Mouse (Mus musculus) megakaryocyte, adult 5-6 weeks (primary cell): ENCODE results near the gene Selenof. TPM values are rescaled to one million over a fixed set of nuclear protein-coding genes. Genes with fewer than 3 reads are reported as not detected.

Experiments used
- ATAC-seq: 2 replicates; pipeline ENCODE4 v1.8.0; 2016; ENCODE audit warnings: mild to moderate bottlenecking, inconsistent platforms; ENCODE audit not compliant: poor library complexity, severe bottlenecking
- total RNA-seq, 2 experiments: library from RNA; stranded (forward) in 1 of 2; stranded (reverse) in 1 of 2; fragments of 153-499, 151-499 nt in 1 of 2; fragments of 221-1000, 200-1000 nt in 1 of 2; gene quantifications; 2 replicates each; pipeline versions ENCODE4 v1.2.3 to v1.2.4; 2015 to 2017

The Selenof gene
- total RNA-seq, 2 experiments from 2014 or later: 402 to 537 TPM

DNA sequence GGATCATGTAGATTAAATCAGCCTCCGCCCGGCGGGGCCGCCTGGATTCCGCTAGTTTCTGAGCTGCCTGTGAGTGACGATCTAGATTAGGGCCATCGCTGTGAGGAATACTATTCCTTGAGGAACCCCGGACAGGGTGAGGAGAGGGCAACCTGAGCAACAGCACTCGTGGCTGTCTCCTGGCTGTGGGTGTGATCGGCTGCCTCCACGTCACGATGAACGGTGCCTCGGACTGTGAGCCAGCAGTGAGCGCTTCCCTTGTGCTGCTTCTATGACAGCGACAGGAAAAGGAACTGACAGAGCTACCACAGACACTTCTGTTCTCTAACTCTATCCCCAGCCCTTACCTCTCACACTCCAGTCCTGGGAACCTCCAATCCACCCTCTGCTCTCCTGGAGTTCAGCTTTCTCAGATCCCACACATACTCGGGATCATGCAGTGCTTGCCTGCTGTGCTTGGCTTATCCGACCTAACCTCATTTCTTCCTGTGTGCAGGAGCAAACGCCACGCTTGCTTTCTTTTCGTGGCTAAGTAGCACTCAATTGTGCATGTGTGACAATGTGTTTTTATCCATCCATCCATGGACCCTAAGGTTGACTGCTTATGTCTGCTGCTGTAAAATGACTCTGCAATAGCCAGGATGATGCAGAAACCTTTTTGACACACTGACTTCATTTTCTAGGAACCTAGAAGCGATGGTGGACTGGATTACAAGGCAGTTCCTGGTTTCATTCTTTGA, 8.4 kb upstream of the Selenof start:
- ATAC-seq: peak; percentile 94

DNA sequence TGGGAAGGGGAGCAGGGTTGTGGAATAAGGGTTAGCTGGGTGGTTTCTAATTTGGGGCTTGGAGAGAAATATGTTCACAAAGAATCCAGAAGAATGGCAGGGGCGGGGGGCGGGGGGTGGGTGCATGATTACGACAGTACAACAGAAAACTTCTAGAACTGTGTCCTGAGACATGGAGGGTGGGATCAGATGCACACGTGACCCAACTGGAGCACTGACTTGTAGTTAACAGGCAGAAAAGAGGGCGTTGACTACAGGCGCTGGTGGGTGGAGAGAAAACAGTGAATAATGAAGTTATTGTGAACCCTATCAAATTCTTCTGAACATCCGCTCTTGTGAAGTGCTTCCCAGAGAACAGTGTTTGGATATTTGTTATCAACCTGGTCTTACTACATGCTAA, 6.2 kb upstream of the Selenof start:
- ATAC-seq: no peak

- no peak for ATAC-seq
Measured at GRCm38 (mm10) chr3:144565212-144565611, 4.9 kb upstream of the Selenof start.

DNA sequence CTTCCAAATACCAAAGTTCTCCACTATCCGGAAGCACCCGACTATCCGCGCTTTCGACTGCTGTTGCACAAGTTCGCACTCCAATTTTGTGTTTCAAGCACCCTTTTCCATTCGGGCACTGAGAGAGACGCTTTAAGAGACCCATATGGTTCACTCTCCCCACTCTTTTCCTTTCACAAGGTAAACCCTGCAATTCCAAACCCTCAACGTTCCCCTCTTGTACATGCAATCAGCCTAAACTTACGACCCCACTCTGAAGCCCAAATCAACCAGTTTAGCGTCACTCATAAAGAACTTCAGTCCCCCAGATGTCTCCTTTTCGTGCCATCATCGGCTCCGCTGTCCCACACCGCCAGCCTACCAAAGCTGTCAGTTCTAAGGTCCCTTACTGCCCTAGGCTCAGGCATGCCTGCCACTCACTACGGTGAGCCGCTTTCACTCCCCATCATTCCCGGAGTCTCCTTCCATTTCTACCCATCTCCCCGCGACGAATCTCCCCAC, 1.2 kb upstream of the Selenof start:
- no peak for ATAC-seq

- ATAC-seq: peak; percentile 13
Measured at GRCm38 (mm10) chr3:144569401-144569971, 618 bp upstream of the Selenof start.

GRCm38 (mm10) chr3:144570816-144571487, 848 bp downstream of the Selenof start:
- no peak for ATAC-seq

DNA sequence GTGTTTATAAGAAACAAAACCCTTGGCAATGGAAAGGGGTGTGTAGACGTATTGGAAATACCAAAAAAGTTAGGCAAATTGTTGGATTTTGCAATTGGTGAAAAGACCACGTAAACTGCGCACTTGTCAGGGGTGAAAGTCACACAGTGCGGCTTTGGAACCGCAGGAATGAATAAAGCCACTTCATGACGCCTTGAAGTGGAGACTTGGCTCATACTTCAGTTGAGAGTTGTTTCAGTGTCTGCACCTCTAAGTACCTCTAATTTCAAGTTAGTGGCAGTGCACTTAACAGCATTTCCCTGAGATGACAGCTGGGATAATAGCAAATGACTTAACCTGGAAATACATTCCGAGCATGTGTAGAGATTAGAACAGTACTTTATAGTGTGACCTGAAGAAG, 4.2 kb downstream of the Selenof start:
- ATAC-seq: no peak

- no peak for ATAC-seq
Measured at GRCm38 (mm10) chr3:144577366-144578340, 7.5 kb downstream of the Selenof start.

DNA sequence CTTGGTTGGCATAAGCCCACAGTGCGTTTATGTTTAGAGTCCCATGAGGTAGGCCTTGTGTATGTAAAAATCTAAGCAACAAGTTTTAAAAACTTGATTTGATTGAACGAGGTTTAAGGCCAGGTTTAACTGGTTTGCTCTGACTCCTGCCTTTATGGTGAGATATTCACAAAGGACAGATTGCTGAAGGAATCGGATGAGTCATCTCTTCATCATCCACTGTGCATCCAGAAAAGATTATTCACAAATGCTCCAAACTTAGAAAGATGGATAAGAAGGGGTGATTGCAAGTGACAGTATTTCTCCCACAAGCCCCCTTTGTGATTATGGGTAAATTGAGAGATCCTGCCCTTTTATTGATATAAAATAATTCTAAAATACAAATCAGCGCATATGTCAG, 8.8 kb downstream of the Selenof start:
- ATAC-seq: no peak

DNA sequence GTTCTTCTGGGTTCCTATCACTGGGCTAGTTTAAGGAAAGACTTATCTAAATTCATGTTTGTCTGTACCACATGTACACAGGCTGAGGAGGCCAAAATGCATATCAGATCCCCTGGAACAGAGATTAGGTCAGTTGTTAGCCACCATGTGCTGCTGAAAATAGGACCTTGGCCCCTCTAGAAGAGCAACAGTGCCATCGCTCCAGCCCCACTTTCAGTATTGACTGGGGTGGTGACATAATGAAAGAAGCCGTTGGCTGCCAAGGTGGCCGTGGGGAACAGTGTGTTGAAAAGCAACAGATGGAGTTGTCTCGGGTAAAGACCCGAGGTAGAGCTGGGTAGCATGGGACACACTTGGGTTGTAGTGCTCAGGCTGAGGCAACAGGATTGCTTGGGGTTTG, 9.7 kb downstream of the Selenof start:
- ATAC-seq: no peak

- no peak for ATAC-seq
Measured at GRCm38 (mm10) chr3:144580281-144580680, 10.2 kb downstream of the Selenof start.

DNA sequence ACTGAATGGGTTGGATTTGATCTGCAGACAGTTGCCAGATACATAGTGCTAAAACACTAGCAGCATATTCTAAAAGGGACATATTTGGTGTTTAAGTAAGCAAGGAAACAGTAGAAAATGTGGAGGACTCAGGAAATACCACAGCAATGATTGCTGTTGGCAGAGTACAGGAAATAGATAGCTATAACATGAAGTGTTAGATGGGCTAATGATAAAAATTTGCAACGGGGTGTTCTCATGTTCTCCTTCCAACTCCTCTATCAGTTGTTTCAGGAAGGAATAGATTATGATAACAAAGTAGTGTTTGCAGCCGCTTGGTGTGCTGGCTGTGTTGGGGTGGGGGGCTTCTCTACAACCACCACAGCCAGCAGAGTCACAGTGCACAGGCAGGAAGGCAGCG, 11.7 kb downstream of the Selenof start:
- no peak for ATAC-seq

- ATAC-seq: no peak
Measured at GRCm38 (mm10) chr3:144582306-144582705, 12.2 kb downstream of the Selenof start.

- no peak for ATAC-seq
Measured at GRCm38 (mm10) chr3:144583789-144584188, 13.7 kb downstream of the Selenof start.

DNA sequence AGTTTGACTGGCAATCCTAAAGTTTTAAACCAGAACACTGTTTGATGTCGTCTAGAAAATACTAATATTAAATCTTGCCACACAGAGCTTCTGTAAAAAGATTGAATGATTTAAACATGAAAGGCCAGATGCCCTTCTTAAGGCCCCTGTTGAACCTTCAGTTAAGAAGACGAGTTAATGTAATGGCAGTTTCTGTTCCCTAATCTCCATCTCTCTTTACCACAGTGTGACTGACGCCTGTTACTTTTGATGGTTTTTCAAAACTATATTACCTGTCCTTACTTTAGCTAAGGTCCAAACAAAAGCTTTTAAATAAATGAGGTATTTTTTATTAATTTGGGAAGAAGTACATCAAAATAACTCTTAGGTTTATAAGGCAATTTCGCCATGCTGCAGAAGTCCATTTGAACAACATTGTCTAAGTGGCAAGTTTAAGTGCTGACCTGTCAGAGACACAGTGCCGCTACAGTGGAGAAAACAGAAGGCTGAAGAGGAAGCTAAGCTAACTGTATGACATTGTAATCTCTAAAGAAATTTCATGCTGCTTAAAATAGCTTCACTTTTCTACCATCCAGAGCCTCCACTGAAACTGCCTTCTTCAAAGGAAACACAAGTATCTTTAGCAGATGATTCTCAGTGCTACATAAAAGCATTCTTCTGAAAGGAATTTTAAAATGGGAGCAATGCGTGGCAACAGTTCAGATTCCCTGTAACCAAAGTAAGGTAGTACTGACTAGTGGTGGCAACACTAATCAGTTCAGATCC, 14.9 kb downstream of the Selenof start:
- ATAC-seq: peak; percentile 78

DNA sequence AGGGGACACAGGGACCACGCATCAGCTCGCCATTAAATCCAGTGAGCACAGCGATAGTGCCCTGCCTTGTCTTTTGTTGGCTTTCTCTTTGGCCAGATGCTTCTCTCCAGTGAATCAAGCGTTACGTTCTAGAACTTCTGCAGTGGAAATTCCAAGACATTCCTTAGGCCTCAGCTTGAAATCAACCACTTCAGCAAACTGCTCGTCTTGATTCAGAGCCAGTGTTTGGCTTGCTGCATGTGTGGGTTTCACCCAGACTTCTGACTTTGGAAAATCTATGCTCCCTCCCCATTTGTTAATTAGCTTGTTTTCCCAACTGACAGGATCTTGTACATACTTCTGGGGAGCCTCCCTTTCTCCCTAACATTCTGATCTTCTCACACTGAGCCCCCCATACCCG, 16.6 kb downstream of the Selenof start:
- ATAC-seq: no peak

- no peak for ATAC-seq
Measured at GRCm38 (mm10) chr3:144589189-144589890, 19.2 kb downstream of the Selenof start.

DNA sequence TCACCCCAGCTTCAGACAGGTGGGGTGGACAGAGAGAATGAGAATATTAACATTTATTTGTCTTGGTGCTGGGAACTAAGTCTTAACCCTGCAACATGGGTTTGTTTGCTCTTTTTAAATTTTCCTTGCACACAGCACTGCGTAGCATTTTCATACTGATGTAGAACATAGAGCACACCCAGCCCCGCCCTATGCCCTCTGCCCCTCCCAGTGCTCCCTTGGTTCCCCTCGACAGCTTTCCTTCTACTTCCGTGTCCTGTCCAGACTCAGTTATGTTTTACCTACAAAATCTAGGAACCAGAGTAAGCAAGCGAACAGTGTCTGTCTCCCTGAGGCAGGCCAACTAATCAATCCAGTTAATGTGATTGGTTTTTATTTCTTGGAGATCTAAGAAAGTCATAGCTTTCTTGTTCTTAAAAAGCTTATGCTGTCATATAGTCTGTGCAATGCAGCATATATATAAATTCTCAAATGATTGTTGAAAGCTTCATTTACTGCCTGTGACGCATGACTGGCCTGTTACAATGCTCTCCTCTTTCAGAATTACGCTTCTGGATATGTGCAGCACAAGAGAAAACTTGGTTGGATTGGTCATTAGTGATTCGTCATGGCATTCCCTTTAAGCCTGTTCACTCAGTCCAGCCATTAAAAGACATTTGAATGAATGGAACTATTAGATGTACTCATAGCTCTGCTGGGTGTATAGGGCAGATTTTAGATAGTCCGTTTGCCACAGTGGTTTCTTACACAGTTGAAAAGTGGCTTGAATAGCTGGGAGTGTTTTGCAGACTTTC, 23.1 kb downstream of the Selenof start:
- ATAC-seq: 0 out of 2 replicates have a peak, but pooled peaks have one; percentile 15
